Mouse (Mus musculus) frontal cortex, adult 2 months (tissue): ENCODE results near the gene Nipa1. TPM values are rescaled to one million over a fixed set of nuclear protein-coding genes. Genes with fewer than 3 reads are reported as not detected.

Source experiments
- DNase-seq, 2 experiments: peaks; one replicate each; pipeline ENCODE4 v3.0.0; 2022; ENCODE audit warnings: low spot score in 1 of 2; ENCODE audit errors: extremely low spot score in 1 of 2
- polyA plus RNA-seq: library from polyadenylated mRNA; depleted of rRNA; stranded (reverse); fragments of >200 nt; gene quantifications from 2 replicates; pipeline ENCODE4 v1.2.3, GENCODE M21; 2012

Nipa1 gene
- polyA plus RNA-seq, 1 experiment = 31.2 TPM

- DNase-seq = no peak
Measured at GRCm38 (mm10) chr7:56011018-56011333, 8.8 kb downstream of the Nipa1 start.

DNA sequence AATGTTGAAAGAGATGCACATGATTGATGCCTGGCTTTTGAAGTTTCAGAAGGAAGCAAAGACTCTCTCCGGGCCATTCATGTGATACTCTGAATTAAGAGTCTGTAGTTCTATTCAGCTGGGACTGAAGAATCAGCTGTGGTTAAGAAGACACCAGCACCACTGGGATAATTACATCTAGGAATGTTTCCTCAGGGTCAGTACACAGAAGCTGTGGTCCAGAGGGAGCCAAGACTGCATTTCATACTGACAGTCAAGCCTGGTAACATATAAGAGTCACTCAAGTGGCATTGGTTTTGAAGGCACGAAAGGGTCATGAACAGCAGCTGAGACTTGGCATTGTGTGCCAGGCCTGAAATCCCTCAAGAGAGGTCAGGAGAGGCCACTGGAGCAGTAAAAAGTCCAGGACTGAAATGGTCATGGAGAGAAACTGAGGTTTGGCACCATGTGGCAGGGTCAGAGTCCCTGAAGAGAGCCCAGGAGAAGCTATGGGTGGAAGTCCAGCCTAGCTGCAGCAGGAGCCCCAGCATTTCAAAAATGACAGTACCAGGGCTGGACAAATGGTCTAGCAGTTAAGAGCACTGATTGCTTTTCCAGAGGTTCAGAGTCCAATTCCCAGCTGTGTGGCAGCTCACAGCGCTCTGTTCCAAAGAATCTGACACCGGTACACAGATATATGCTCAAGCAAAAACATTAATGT, 9.3 kb downstream of the Nipa1 start:
- DNase-seq = no peak

- no peak for DNase-seq
Measured at GRCm38 (mm10) chr7:55998997-55999396, 20.8 kb downstream of the Nipa1 start.

GRCm38 (mm10) chr7:55995013-55995412, 24.7 kb downstream of the Nipa1 start:
- DNase-seq = peak in 1 of 2 experiments; percentile 47

DNA sequence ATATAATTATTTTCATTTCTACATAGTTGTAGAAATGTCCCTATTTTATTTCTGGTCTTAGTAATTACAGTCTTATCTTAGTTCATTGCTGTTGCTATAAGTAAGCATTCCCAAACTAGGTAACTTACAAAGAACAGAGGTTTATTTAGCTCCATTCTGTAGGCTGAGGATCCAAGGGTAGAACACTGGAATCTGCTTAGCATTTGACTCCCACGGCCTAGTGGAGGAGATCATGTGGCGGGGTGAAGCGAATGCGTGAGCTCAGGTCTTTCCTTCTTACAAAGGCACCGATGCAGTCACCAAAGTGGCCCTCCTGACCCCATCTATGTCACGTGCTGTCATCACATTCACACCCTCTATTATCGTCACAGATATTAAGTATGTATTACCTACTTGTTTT, 27.9 kb downstream of the Nipa1 start:
- no peak for DNase-seq

GRCm38 (mm10) chr7:55991129-55991528, 28.6 kb downstream of the Nipa1 start:
- no peak for DNase-seq

GRCm38 (mm10) chr7:55986526-55987214, 33.1 kb downstream of the Nipa1 start:
- DNase-seq = peak; percentile 53 to 89

DNA sequence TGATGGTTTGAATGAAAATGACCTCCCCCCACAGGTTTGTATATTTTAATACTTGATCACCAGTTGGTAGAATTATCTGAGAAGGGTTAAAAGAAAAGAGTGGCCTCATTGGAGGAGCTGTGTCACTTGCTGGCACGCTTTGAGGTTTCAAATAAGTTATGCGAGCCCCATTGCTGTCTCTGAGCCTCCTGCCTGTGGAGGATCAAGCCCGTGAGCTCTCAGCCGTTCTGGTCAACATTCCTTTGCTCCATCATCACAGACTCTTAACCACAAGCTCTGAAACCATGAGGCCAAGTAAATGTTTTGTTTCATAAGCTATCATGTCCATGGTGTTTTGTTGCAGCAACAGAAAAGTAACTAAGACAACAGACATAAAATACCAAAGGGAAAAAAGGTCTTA, 35.0 kb downstream of the Nipa1 start:
- no peak for DNase-seq

DNA sequence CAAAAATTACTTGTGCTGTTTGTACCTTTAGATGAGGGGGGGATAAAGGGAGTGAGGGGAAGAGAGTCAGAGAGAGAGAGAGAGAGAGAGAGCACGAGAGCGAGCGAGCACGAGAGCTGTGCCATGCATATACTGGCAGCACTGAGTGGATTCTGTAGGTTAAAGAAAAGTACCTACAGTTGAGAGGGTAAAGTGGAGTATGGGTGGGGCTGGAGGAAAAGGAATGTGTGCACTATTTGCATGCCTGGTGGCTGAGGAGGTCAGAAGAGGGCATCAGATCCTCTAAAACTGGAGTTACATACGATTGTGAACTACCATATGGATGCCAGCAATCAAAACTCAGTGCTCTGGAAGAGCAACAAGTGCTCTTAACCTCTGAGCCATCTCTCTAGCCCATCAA, 36.6 kb downstream of the Nipa1 start:
- no peak for DNase-seq

DNA sequence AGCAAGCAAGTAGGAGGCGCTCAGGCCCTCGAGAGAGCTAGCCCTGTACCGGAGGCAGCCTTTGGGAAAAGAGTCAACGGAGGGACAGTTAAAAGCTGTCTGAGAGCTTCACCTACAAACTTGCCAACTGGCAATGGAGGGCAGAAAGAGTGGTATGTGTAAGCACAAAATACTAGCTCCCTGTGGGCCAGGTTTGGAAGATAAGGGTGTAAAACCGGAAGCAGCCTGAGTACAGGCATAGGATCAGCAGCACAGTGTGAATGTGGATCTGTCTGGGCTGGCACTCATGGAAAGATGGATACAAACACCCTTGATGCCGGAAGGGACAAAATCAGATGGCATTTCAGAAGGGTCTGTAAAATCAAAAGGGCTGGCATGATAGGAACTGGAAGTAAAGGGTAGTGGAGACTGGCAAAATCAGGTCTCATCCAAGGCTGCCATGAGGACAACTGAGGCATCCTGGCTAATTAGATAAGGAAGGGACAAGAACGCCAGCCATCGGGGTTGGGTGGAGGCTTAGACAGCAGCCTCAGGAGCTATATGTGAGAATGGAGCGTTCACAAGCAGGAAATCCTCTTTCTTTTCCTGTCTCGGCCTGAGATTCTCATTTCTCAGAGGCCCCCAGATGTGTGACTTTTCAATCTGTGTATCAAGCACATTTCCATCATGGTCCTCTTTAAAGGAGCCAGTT, 37.6 kb downstream of the Nipa1 start:
- DNase-seq = no peak

GRCm38 (mm10) chr7:55981511-55981910, 38.2 kb downstream of the Nipa1 start:
- no peak for DNase-seq

- no peak for DNase-seq
Measured at GRCm38 (mm10) chr7:55974429-55974828, 45.3 kb downstream of the Nipa1 start.

DNA sequence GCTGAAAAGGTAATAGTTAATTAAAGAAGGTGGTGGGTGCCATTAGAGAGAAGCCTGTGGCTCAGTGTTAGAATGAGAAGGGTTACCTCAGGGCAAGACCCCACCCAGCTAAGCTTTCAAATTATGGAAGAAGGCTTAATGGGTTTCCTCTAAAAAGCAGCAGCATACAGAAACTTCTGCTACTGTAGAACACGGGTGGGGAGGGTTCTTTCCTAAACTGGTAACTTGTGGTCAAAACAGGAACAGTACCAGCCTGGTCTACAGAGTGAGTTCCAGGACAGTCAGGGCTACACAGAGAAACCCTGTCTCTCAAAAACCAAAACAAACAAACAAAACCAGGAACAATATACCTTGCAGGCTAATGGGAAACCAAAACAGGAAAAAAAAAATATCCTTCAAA, 50.3 kb downstream of the Nipa1 start:
- DNase-seq = no peak

- DNase-seq = peak in 1 of 2 experiments; percentile 56
Measured at GRCm38 (mm10) chr7:55968258-55968901, 51.4 kb downstream of the Nipa1 start.

- DNase-seq = no peak
Measured at GRCm38 (mm10) chr7:55966866-55967460, 52.8 kb downstream of the Nipa1 start.

- DNase-seq = peak; percentile 83 to 95
Measured at GRCm38 (mm10) chr7:55962004-55962908, 57.5 kb downstream of the Nipa1 start, which contains the start of gene Nipa2. TSS of gene Nipa2 (minus strand) at chr7:55962476.

DNA sequence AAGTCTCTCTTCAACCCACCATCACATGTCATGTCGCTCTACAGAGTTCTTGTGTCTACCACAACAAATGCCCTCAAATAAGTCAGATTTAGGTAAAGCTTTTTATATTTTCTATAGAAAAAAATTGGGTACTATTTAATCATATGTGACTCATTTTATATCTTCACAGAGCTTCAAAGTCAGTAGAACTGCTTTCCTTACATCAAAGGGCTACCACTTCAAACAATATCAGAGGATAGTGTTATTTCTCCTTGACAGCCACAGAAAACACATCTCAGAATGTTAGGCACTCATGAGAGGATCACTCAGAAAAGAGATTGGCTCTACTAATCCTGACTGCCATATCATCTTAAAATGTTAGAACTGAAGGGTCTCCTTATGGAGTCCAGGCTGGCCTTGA, 59.2 kb downstream of the Nipa1 start:
- DNase-seq = no peak

DNA sequence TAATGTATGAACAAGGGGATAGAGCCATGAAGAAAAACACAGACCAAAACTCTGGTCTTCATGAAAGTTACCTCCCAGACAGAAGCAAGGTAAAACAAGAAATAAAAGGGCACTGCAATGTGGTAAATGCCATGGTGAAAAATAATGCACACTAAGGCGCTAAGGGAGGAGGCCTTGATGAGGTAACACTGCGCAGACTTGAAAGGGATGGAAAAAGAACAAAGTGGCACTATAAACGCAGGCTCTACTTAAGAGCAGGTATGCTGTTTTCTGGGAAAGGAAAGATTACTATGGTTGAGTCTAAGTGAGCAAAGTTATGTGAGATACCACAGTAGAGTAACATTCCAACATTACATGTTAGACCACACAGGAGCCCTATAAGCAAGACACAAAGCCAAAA, 60.0 kb downstream of the Nipa1 start:
- no peak for DNase-seq

- DNase-seq = no peak
Measured at GRCm38 (mm10) chr7:55957916-55958315, 61.8 kb downstream of the Nipa1 start.

DNA sequence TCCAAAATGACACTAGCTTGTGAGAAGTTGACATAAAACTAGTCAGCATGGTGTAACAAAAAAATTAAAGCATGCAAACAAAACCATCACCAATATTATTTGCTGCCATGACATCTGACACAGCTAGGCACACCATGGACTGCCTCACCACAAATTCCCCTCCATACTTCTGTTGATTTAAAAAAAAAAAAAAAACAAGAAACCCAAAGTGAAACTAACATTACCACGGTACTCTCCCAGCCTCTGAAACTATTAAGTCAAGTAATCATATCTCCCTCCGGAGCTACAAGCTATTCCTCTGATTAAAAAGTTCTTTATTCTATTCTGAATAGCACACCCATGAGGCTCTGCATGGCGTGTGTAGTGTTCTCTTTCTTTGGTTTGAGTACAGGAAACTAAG, 62.6 kb downstream of the Nipa1 start:
- no peak for DNase-seq
